Mouse (Mus musculus) liver, embryonic 13.5 days (tissue): ENCODE results near the gene Kifap3. TPM values are rescaled to one million over a fixed set of nuclear protein-coding genes. Genes with fewer than 3 reads are reported as not detected.
"Not testable (repeated sequence)": the region's sequence is repeated elsewhere in the genome, so short reads cannot be mapped to it uniquely, and the experiment has no call there.

Experiments used
- ATAC-seq: fragments of 200-750 bp; cut with Nextera tagmentation; 2 replicates; pipeline ENCODE4 v1.8.0; 2017; ENCODE audit warnings: low read depth, mild to moderate bottlenecking, moderate number of reproducible peaks, moderate library complexity
- DNase-seq: peaks from one replicate; pipeline ENCODE4 v3.0.0; 2022
- H3K27ac ChIP-seq: fragments of 300-500 bp; sonication (generic); 2 replicates; pipeline ENCODE4 v1.5.1; 2015; ENCODE audit warnings: moderate library complexity, mild to moderate bottlenecking, inconsistent platforms
- H3K27me3 ChIP-seq: fragments of 300-500 bp; sonication (generic); 2 replicates; pipeline ENCODE4 v1.6.1; 2015; ENCODE audit warnings: mild to moderate bottlenecking, inconsistent platforms
- H3K36me3 ChIP-seq: fragments of 300-500 bp; sonication (generic); 2 replicates; pipeline ENCODE4 v1.6.1; 2015; ENCODE audit warnings: mild to moderate bottlenecking, inconsistent platforms
- H3K4me1 ChIP-seq: fragments of 300-500 bp; sonication (generic); replicated peaks from 2 replicates; pipeline ENCODE4 v1.6.1; 2015; ENCODE audit warnings: inconsistent platforms
- H3K4me2 ChIP-seq: fragments of 300-500 bp; sonication (generic); 2 replicates; pipeline ENCODE4 v1.6.1; 2015; ENCODE audit warnings: inconsistent platforms, mild to moderate bottlenecking, moderate library complexity
- H3K4me3 ChIP-seq: fragments of 300-500 bp; sonication (generic); replicated peaks from 2 replicates; pipeline ENCODE4 v1.5.1; 2015; ENCODE audit warnings: mild to moderate bottlenecking, inconsistent platforms
- H3K9ac ChIP-seq: fragments of 300-500 bp; sonication (generic); 2 replicates; pipeline ENCODE4 v1.6.1; 2015; ENCODE audit warnings: mild to moderate bottlenecking, inconsistent platforms
- H3K9me3 ChIP-seq: fragments of 300-500 bp; sonication (generic); replicated peaks from 2 replicates; pipeline ENCODE4 v1.6.1; 2016; ENCODE audit warnings: inconsistent platforms
- WGBS: fragments of 180-500 bp; shearing (Covaris S2); methylation state at CpG from one replicate; pipeline ENCODE4 v1.1.7; 2015; ENCODE audit not compliant: insufficient replicate concordance; 5-methylcytosine and 5-hydroxymethylcytosine counted together
- polyA plus RNA-seq: library from polyadenylated mRNA; unstranded; fragments of >200 nt; fragmentation: Nextera tagmentation; extraction: Ambion mirVana; gene quantifications from 2 replicates; pipeline ENCODE4 v1.2.1, GENCODE M21; 2015

Kifap3 gene
- 3.3 and 3.9 TPM in 2 replicates for polyA plus RNA-seq

GRCm38 (mm10) chr1:163779336-163780115 is at the start of gene Kifap3:
Gene Kifap3, plus strand, starts transcription at chr1:163779583.
- DNase-seq (peak; percentile 94), ATAC-seq (peak; percentile 100)
- H3K4me3 ChIP-seq: peak within 1 kb of the TSS; percentile 66
- peaks cover 6% of the 10 kb centered on the region for H3K4me1 ChIP-seq
- no peaks in the 10 kb centered on the region for H3K27me3 ChIP-seq
- H3K36me3 ChIP-seq: no peaks in the 10 kb centered on the region
- no peaks in the 10 kb centered on the region for H3K9me3 ChIP-seq
- H3K27ac ChIP-seq: no peak within 1 kb of the TSS
- peak within 1 kb of the TSS; percentile 64 for H3K9ac ChIP-seq
- WGBS: 1% methylated on average over 46 of the region's 48 CpGs
- peak within 1 kb of the TSS; percentile 73 for H3K4me2 ChIP-seq

- 75% methylated on average over 10 of the region's 10 CpGs for WGBS
- H3K27ac ChIP-seq, H3K36me3 ChIP-seq, H3K4me3 ChIP-seq, H3K9me3 ChIP-seq, ATAC-seq, H3K4me2 ChIP-seq, H3K4me1 ChIP-seq, H3K27me3 ChIP-seq, DNase-seq, H3K9ac ChIP-seq: not testable (repeated sequence)
Measured at GRCm38 (mm10) chr1:163731166-163731565, 48.2 kb upstream of the Kifap3 start.

GRCm38 (mm10) chr1:163736441-163737238 is 42.7 kb upstream of the Kifap3 start:
- WGBS: 63% methylated on average over 10 of the region's 10 CpGs
- no peak for ATAC-seq
- no peak overlapping the region for H3K4me3 ChIP-seq
- H3K4me2 ChIP-seq: no peak overlapping the region
- no peak for DNase-seq
- H3K9me3 ChIP-seq: no peaks in the 10 kb centered on the region; the same call in 1 of the 2 replicates
- H3K27ac ChIP-seq: no peak overlapping the region
- H3K36me3 ChIP-seq: no peaks in the 10 kb centered on the region
- H3K9ac ChIP-seq: no peak overlapping the region
- H3K4me1 ChIP-seq: no peaks in the 10 kb centered on the region
- H3K27me3 ChIP-seq: no peaks in the 10 kb centered on the region

GRCm38 (mm10) chr1:163737239-163737533 is 42.2 kb upstream of the Kifap3 start:
- DNase-seq (no peak), ATAC-seq (no peak)
- no peak overlapping the region for H3K27ac ChIP-seq
- no peak overlapping the region for H3K4me3 ChIP-seq
- WGBS: 54% methylated on average over 1 of the region's 1 CpGs
- no peaks in the 10 kb centered on the region for H3K27me3 ChIP-seq
- no peaks in the 10 kb centered on the region; the same call in 1 of the 2 replicates for H3K9me3 ChIP-seq
- H3K36me3 ChIP-seq: no peaks in the 10 kb centered on the region
- no peak overlapping the region for H3K4me2 ChIP-seq
- no peaks in the 10 kb centered on the region for H3K4me1 ChIP-seq
- no peak overlapping the region for H3K9ac ChIP-seq

GRCm38 (mm10) chr1:163751360-163751992 is 27.9 kb upstream of the Kifap3 start:
- no peak overlapping the region for H3K27ac ChIP-seq
- no peaks in the 10 kb centered on the region for H3K4me1 ChIP-seq
- WGBS: 40% methylated on average over 4 of the region's 4 CpGs
- H3K4me2 ChIP-seq: no peak overlapping the region
- no peak for ATAC-seq
- no peaks in the 10 kb centered on the region for H3K9me3 ChIP-seq
- DNase-seq: no peak
- H3K36me3 ChIP-seq: no peaks in the 10 kb centered on the region
- H3K9ac ChIP-seq: no peak overlapping the region
- H3K4me3 ChIP-seq: no peak overlapping the region
- H3K27me3 ChIP-seq: no peaks in the 10 kb centered on the region

GRCm38 (mm10) chr1:163757462-163758207 is 21.7 kb upstream of the Kifap3 start:
- H3K27me3 ChIP-seq: no peaks in the 10 kb centered on the region
- DNase-seq (no peak), ATAC-seq (no peak)
- H3K4me3 ChIP-seq: no peak overlapping the region
- no peaks in the 10 kb centered on the region for H3K4me1 ChIP-seq
- WGBS: 63% methylated on average over 10 of the region's 10 CpGs
- no peaks in the 10 kb centered on the region for H3K9me3 ChIP-seq
- H3K9ac ChIP-seq: no peak overlapping the region
- H3K27ac ChIP-seq: no peak overlapping the region
- no peaks in the 10 kb centered on the region for H3K36me3 ChIP-seq
- H3K4me2 ChIP-seq: no peak overlapping the region

- not testable (repeated sequence) for H3K9me3 ChIP-seq, DNase-seq, H3K4me1 ChIP-seq, H3K36me3 ChIP-seq, H3K27me3 ChIP-seq, H3K27ac ChIP-seq, H3K4me3 ChIP-seq, H3K9ac ChIP-seq, ATAC-seq, H3K4me2 ChIP-seq
- 80% methylated on average over 9 of the region's 11 CpGs for WGBS
Measured at GRCm38 (mm10) chr1:163783577-163783976, 4.2 kb downstream of the Kifap3 start.

- no peak for ATAC-seq
- H3K4me1 ChIP-seq: no peaks in the 10 kb centered on the region
- H3K4me2 ChIP-seq: no peak overlapping the region
- no peak overlapping the region for H3K9ac ChIP-seq
- H3K36me3 ChIP-seq: no peaks in the 10 kb centered on the region
- H3K27ac ChIP-seq: no peak overlapping the region
- no peak for DNase-seq
- 61% methylated on average over 4 of the region's 4 CpGs for WGBS
- no peaks in the 10 kb centered on the region for H3K27me3 ChIP-seq
- H3K9me3 ChIP-seq: no peaks in the 10 kb centered on the region
- H3K4me3 ChIP-seq: no peak overlapping the region
Measured at GRCm38 (mm10) chr1:163821365-163821764, 42.0 kb downstream of the Kifap3 start.

GRCm38 (mm10) chr1:163829482-163829881 is 50.1 kb downstream of the Kifap3 start:
- Histone ChIP-seq H3K27ac (no peak overlapping the region), H3K9ac (no peak overlapping the region), H3K9me3 (no peaks in the 10 kb centered on the region), H3K36me3 (no peaks in the 10 kb centered on the region), H3K4me1 (peaks cover 2% of the 10 kb centered on the region), H3K4me3 (no peak overlapping the region), H3K27me3 (no peaks in the 10 kb centered on the region), H3K4me2 (no peak overlapping the region)
- DNase-seq (no peak), ATAC-seq (no peak)

- no peak overlapping the region for H3K9ac ChIP-seq
- H3K4me1 ChIP-seq: peaks cover 12% of the 10 kb centered on the region
- DNase-seq (no peak), ATAC-seq (no peak)
- H3K36me3 ChIP-seq: no peaks in the 10 kb centered on the region
- whole genome bisulfite sequencing: 43% methylated on average over 1 of the region's 1 CpGs
- H3K27ac ChIP-seq: no peak overlapping the region
- no peaks in the 10 kb centered on the region for H3K27me3 ChIP-seq
- no peaks in the 10 kb centered on the region for H3K9me3 ChIP-seq
- no peak overlapping the region for H3K4me3 ChIP-seq
- H3K4me2 ChIP-seq: no peak overlapping the region
Measured at GRCm38 (mm10) chr1:163834066-163834465, 54.7 kb downstream of the Kifap3 start.

GRCm38 (mm10) chr1:163835062-163835461 is 55.7 kb downstream of the Kifap3 start:
- WGBS: 20% methylated on average over 2 of the region's 2 CpGs
- H3K9ac ChIP-seq: no peak overlapping the region
- peaks cover 12% of the 10 kb centered on the region for H3K4me1 ChIP-seq
- no peaks in the 10 kb centered on the region for H3K9me3 ChIP-seq
- H3K36me3 ChIP-seq: no peaks in the 10 kb centered on the region
- H3K27me3 ChIP-seq: no peaks in the 10 kb centered on the region
- ATAC-seq (peak; percentile 80), DNase-seq (no peak)
- H3K27ac ChIP-seq: no peak overlapping the region
- no peak overlapping the region for H3K4me2 ChIP-seq
- H3K4me3 ChIP-seq: no peak overlapping the region
